In the genomic region with DNA sequence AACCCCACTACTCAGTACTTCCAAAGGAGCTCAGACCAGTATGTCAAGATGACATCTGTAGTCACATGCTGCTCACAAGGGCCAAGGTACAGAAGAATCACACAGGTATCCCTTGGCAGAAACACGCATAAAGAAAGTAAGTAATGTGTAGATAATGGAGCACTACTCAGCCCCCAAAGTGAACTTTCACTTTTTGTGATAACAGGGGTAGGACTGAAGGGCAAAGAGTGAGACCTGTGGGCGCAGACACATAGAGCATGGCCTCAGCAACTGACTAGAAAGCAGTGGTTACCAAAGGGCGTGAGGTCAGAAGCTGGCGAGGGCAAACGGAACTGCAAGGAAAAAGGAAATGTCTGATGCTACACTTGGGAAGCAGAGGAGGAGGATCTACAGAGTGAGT, we compare ENCODE assay signal across 17 mouse cellular contexts. TPM values are rescaled to one million over a fixed set of nuclear protein-coding genes. Genes with fewer than 3 reads are reported as not detected.
"Had no signal": no experiment of that assay in that cellular context is flagged by ENCODE, and none has a peak within 500 bp of the region (broad histone marks: within the 10 kb centered on the region; RNA-seq: fewer than 3 reads in every experiment).

No protein-coding gene starts in this region.

- H3K4me3 ChIP-seq: lung, embryonic 15.5 days; megakaryocyte, embryonic 14.5 days; midbrain, embryonic 13.5 days; midbrain, embryonic 15.5 days; neural tube, embryonic 12.5 days had no signal

- H3K4me2 ChIP-seq: lung, embryonic 15.5 days; midbrain, embryonic 11.5 days; midbrain, embryonic 13.5 days; midbrain, embryonic 15.5 days; neural tube, embryonic 12.5 days had no signal

- H3K4me1 ChIP-seq: lung, embryonic 15.5 days; midbrain, embryonic 13.5 days; midbrain, embryonic 15.5 days; neural tube, embryonic 12.5 days had no signal

- ATAC-seq: lung, postnatal 0 days; midbrain, embryonic 13.5 days; midbrain, embryonic 15.5 days had no signal

- H3K27ac ChIP-seq: lung, embryonic 15.5 days; macrophage; midbrain, embryonic 13.5 days; midbrain, embryonic 15.5 days; neural tube, embryonic 12.5 days had no signal

- DNase-seq: lung, adult 2 months; lung, postnatal 14 days; lung, postnatal 36 days; right cerebral cortex, postnatal 14 days; spleen, adult 18-20 months; thymus, adult 18-20 months; thymus, postnatal 25 days; thymus, postnatal 4 days had no signal

- H3K27me3 ChIP-seq: lung, embryonic 15.5 days; megakaryocyte, embryonic 14.5 days; midbrain, embryonic 13.5 days; midbrain, embryonic 15.5 days; neural tube, embryonic 12.5 days had no signal

- H3K9me3 ChIP-seq: lung, embryonic 15.5 days; megakaryocyte, embryonic 14.5 days; midbrain, embryonic 13.5 days; midbrain, embryonic 15.5 days; neural tube, embryonic 12.5 days had no signal

- H3K9ac ChIP-seq: lung, embryonic 15.5 days; midbrain, embryonic 13.5 days; midbrain, embryonic 15.5 days; neural tube, embryonic 12.5 days had no signal

RNA-seq across cellular contexts. Expression of a gene that starts 55.7 kb away (rescaled TPM):
- polyA plus RNA-seq: lung, adult 2 months; lung, embryonic 15.5 days; stomach, embryonic 14.5 days had no signal
